Mouse (Mus musculus) hindbrain, embryonic 14.5 days (tissue): ENCODE data around the gene Gm11444. TPM values are rescaled to one million over a fixed set of nuclear protein-coding genes. Genes with fewer than 3 reads are reported as not detected.

ENCODE experiments used
- ATAC-seq: fragments of 200-750 bp; cut with Nextera tagmentation; 2 replicates; pipeline ENCODE4 v1.8.0; 2017; ENCODE audit warnings: moderate number of reproducible peaks, mild to moderate bottlenecking, moderate TSS enrichment, moderate library complexity; ENCODE audit not compliant: low FRiP score
- DNase-seq: peaks from one replicate; pipeline ENCODE4 v3.0.0-alpha.2; 2015; ENCODE audit warnings: low spot score
- H3K27ac ChIP-seq: fragments of 300-500 bp; sonication (generic); 2 replicates; pipeline ENCODE4 v1.5.1; 2014; ENCODE audit warnings: mild to moderate bottlenecking, moderate library complexity
- H3K27me3 ChIP-seq: fragments of 300-500 bp; sonication (generic); 2 replicates; pipeline ENCODE4 v1.6.1; 2014; ENCODE audit warnings: mild to moderate bottlenecking, low read length, mixed read lengths; ENCODE audit not compliant: control insufficient read depth, insufficient read depth
- H3K36me3 ChIP-seq: fragments of 300-500 bp; sonication (generic); replicated peaks from 2 replicates; pipeline ENCODE4 v1.6.1; 2014; ENCODE audit not compliant: control insufficient read depth, insufficient read depth
- H3K4me1 ChIP-seq: fragments of 300-500 bp; sonication (generic); replicated peaks from 2 replicates; pipeline ENCODE4 v1.6.1; 2014; ENCODE audit warnings: antibody characterized with exemption, low read length, mixed read lengths; ENCODE audit not compliant: control insufficient read depth, insufficient read depth
- H3K4me2 ChIP-seq: fragments of 300-500 bp; sonication (generic); replicated peaks from 2 replicates; pipeline ENCODE4 v1.6.1; 2014; ENCODE audit warnings: mild to moderate bottlenecking, moderate library complexity
- H3K4me3 ChIP-seq: fragments of 300-500 bp; sonication (generic); replicated peaks from 2 replicates; pipeline ENCODE4 v1.5.1; 2014; ENCODE audit warnings: mild to moderate bottlenecking, low read length
- H3K9ac ChIP-seq: fragments of 300-500 bp; sonication (generic); 2 replicates; pipeline ENCODE4 v1.6.1; 2014
- H3K9me3 ChIP-seq: fragments of 300-500 bp; sonication (generic); 2 replicates; pipeline ENCODE4 v1.6.1; 2016; ENCODE audit warnings: low read length; ENCODE audit not compliant: control insufficient read depth
- WGBS: fragments of 180-500 bp; shearing (Covaris S2); extraction: QIAGEN DNeasy Blood & Tissue Kit; methylation state at CpG from one replicate; pipeline ENCODE4 v1.1.7; 2014; 5-methylcytosine and 5-hydroxymethylcytosine counted together
- polyA plus RNA-seq: library from polyadenylated mRNA; unstranded; fragments of >200 nt; fragmentation: Nextera tagmentation; extraction: Ambion mirVana; gene quantifications from 2 replicates; pipeline ENCODE4 v1.2.1, GENCODE M21; 2014

Gm11444 gene
- polyA plus RNA-seq, 1 experiment from 2014 or later, result not detected

- ATAC-seq (no peak), DNase-seq (no peak)
- Histone ChIP-seq H3K36me3 (no peaks in the 10 kb centered on the region), H3K4me3 (no peak overlapping the region), H3K4me1 (0 out of 2 replicates have a peak, but pooled peaks cover 8% of the 10 kb centered on the region), H3K4me2 (no peak overlapping the region), H3K27me3 (peaks cover 95% of the 10 kb centered on the region), H3K9me3 (no peaks in the 10 kb centered on the region), H3K27ac (no peak overlapping the region), H3K9ac (no peak overlapping the region)
- 2% methylated on average over 13 of the region's 13 CpGs for WGBS
These were observed 40.4 kb upstream of the Gm11444 start for GRCm38 (mm10) chr11:85890563-85890845.

DNA sequence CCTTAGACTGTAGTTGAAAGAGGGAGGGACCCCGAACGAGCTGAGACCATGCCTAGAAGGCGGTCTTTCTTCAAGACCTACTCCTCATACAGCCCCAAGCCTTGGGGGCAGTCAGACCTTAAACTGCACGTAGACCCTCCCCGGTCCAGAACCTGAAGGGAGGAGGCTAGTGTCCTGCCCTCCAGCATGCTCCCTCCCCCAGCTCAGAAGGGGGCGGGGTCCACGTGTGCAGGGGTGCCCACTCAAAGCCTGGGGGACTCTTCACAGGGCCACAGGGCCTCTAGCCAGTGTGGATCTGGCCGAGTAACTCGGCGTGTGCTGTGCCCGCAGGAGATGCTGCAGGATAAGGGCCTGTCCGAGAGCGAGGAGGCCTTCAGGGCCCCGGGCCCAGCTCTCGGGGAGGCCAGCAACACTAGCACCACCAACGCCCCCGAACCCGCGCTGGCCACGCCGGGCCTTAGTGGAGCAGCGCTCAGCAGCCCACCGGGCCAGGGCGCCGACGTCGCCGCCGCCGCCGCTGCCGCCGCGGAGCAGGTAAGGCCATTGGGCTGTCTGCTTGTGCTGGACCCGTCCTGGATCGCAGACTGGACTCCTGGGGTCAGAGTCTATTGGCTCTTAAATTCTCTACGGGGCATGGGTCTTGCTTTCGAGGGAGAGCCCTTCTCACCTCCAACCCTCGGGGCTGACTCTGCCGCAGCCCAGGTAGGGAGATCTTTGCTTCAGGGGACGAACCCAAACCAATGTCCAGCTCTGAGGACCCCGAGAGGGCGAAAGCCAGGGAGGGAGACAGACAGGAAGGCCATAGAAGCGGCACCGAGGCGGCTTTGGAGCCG is 39.8 kb upstream of the Gm11444 start:
- no peak for DNase-seq

GRCm38 (mm10) chr11:85889056-85889729 is 39.1 kb upstream of the Gm11444 start:
- Histone ChIP-seq H3K4me2 (no peak overlapping the region), H3K36me3 (no peaks in the 10 kb centered on the region), H3K4me3 (no peak overlapping the region), H3K27ac (no peak overlapping the region), H3K4me1 (no peaks in the 10 kb centered on the region), H3K9me3 (no peaks in the 10 kb centered on the region), H3K27me3 (peaks cover 96% of the 10 kb centered on the region), H3K9ac (no peak overlapping the region)
- ATAC-seq (no peak), DNase-seq (no peak)
- 14% methylated on average over 8 of the region's 8 CpGs for WGBS

More for the DNA sequence above, 39.8 kb upstream of the Gm11444 start:
- Histone ChIP-seq H3K36me3 (no peaks in the 10 kb centered on the region), H3K9ac (no peak overlapping the region), H3K27ac (no peak overlapping the region), H3K27me3 (peaks cover 96% of the 10 kb centered on the region), H3K9me3 (no peaks in the 10 kb centered on the region), H3K4me2 (no peak overlapping the region), H3K4me3 (no peak overlapping the region), H3K4me1 (0 out of 2 replicates have a peak, but pooled peaks cover 4% of the 10 kb centered on the region)
- WGBS, result 1% methylated on average over 47 of the region's 47 CpGs
- no peak for ATAC-seq

GRCm38 (mm10) chr11:85888451-85888961 is 38.4 kb upstream of the Gm11444 start:
- no peak for ATAC-seq
- H3K4me1 ChIP-seq, result no peaks in the 10 kb centered on the region
- no peak overlapping the region for H3K9ac ChIP-seq
- no peak overlapping the region for H3K4me2 ChIP-seq
- no peaks in the 10 kb centered on the region for H3K9me3 ChIP-seq
- WGBS, result 1% methylated on average over 26 of the region's 26 CpGs
- H3K4me3 ChIP-seq, result no peak overlapping the region
- peaks cover 96% of the 10 kb centered on the region for H3K27me3 ChIP-seq
- no peak for DNase-seq
- H3K36me3 ChIP-seq, result no peaks in the 10 kb centered on the region
- H3K27ac ChIP-seq, result no peak overlapping the region

DNA sequence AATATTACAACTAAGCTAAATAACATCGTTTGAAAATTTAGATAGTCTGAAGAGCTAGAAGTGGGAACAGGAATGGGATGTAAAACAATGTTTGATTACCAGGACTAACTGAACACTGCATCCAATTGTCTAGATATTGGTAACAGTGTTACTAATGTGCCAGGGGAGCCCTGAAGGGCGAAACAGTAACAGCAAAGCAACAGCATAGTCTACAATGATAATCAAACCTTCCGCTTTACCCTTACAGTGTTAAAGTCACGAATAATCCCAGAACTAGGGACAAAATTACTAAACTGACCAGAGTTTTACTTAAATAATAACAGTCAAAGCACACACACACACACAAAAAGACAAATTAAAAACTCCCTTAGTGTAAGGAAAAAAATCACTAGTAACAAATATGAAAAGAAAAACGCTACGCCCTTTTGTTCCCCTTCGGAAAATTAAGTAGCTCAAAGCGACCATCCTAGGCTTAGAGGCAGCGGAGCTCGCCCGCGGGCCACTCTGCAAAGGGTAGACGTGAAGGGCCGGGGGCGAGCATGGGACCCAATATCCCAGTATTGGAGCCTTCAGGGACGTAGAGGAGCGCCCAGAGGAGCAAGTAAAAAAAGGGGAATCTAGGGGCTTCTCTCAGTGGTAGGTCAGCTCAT is 37.8 kb upstream of the Gm11444 start:
- 2% methylated on average over 17 of the region's 17 CpGs for WGBS
- ATAC-seq (no peak), DNase-seq (no peak)
- Histone ChIP-seq H3K4me3 (no peak overlapping the region), H3K36me3 (no peaks in the 10 kb centered on the region), H3K9ac (no peak overlapping the region), H3K27me3 (peaks cover 96% of the 10 kb centered on the region), H3K4me1 (no peaks in the 10 kb centered on the region), H3K9me3 (no peaks in the 10 kb centered on the region), H3K4me2 (no peak overlapping the region), H3K27ac (no peak overlapping the region)

DNA sequence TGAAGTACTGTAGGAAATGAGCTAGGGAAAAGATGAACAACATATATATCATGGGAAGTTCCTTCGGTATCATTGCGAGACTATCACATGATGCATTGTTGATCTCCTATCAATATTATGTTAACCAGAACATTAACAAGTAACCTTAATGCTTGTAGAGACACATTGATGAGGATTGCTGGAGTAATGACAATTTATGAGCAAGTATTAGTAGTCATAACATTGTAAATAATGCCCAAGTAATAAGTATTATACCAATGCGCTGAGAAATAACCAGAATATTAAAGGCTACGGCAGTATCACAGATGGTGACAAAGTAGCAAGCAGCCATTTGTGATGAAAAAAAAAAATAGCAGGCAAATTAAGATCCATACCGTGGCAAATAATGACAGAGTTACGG is 37.1 kb upstream of the Gm11444 start:
- Histone ChIP-seq H3K9me3 (no peaks in the 10 kb centered on the region), H3K4me3 (no peak overlapping the region), H3K9ac (no peak overlapping the region), H3K4me2 (no peak overlapping the region), H3K27ac (no peak overlapping the region), H3K4me1 (no peaks in the 10 kb centered on the region), H3K27me3 (peaks cover 91% of the 10 kb centered on the region), H3K36me3 (no peaks in the 10 kb centered on the region)
- DNase-seq (no peak), ATAC-seq (no peak)
- 22% methylated on average over 6 of the region's 6 CpGs for WGBS

DNA sequence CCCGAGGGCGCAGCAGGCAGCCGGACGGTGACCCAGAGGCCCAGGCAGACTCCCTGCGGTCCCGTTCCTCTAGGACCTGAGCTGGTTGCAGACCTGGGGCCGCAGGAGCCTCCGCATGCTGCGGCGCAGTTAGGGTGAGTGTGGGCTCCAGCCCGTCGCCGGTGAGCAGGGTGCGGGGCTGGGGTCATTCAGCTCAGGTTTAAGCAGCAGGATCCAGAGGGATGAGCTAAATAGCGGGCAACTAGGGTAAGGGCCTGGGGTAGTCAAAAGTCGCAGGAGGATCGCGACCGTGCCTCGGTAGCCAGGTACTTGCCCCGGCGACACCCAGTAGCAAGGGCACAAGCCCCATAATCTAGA is 36.3 kb upstream of the Gm11444 start:
- no peak overlapping the region for H3K27ac ChIP-seq
- no peak for ATAC-seq
- peaks cover 82% of the 10 kb centered on the region for H3K27me3 ChIP-seq
- H3K36me3 ChIP-seq, result no peaks in the 10 kb centered on the region
- no peak overlapping the region for H3K4me3 ChIP-seq
- no peak for DNase-seq
- no peaks in the 10 kb centered on the region for H3K4me1 ChIP-seq
- H3K9ac ChIP-seq, result no peak overlapping the region
- 2% methylated on average over 22 of the region's 22 CpGs for WGBS
- H3K9me3 ChIP-seq, result no peaks in the 10 kb centered on the region
- no peak overlapping the region for H3K4me2 ChIP-seq

- Histone ChIP-seq H3K4me3 (no peak within 1 kb of the TSS), H3K9me3 (no peaks in the 10 kb centered on the region), H3K27ac (no peak within 1 kb of the TSS), H3K4me1 (no peaks in the 10 kb centered on the region), H3K9ac (no peak within 1 kb of the TSS), H3K27me3 (peaks cover 77% of the 10 kb centered on the region), H3K36me3 (no peaks in the 10 kb centered on the region), H3K4me2 (no peak within 1 kb of the TSS)
- no peak for ATAC-seq
- 14% methylated on average over 21 of the region's 28 CpGs for WGBS
- no peak for DNase-seq
These were observed 35.7 kb upstream of the Gm11444 start, which contains the start of gene Tbx4 for GRCm38 (mm10) chr11:85885665-85886428. Tbx4 (plus strand) TSS chr11:85886422.

- H3K9ac ChIP-seq, result no peak overlapping the region
- ATAC-seq, result no peak
- H3K4me3 ChIP-seq, result no peak overlapping the region
- no peaks in the 10 kb centered on the region for H3K36me3 ChIP-seq
- WGBS, result 48% methylated on average over 4 of the region's 4 CpGs
- H3K4me2 ChIP-seq, result no peak overlapping the region
- no peak for DNase-seq
- H3K9me3 ChIP-seq, result no peaks in the 10 kb centered on the region
- H3K4me1 ChIP-seq, result no peaks in the 10 kb centered on the region
- H3K27me3 ChIP-seq, result peaks cover 65% of the 10 kb centered on the region
- H3K27ac ChIP-seq, result no peak overlapping the region
These were observed 34.4 kb upstream of the Gm11444 start for GRCm38 (mm10) chr11:85884498-85884897.
